Mouse (Mus musculus) brain, adult 10 weeks (tissue): ENCODE data around the gene Vsig1. TPM values are rescaled to one million over a fixed set of nuclear protein-coding genes. Genes with fewer than 3 reads are reported as not detected.

Source experiments
- polyA plus RNA-seq: library from polyadenylated mRNA; stranded (reverse); fragments of 350-450 nt; fragmentation: Illumina TruSeq; extraction: RNeasy Lipid Tissue Mini Kit (QIAGEN cat#74804); gene quantifications from one replicate; pipeline ENCODE4 v1.2.3, GENCODE M21; 2015; ENCODE audit warnings: low read depth, low replicate concordance

Gene Vsig1
- polyA plus RNA-seq: not detected

DNA sequence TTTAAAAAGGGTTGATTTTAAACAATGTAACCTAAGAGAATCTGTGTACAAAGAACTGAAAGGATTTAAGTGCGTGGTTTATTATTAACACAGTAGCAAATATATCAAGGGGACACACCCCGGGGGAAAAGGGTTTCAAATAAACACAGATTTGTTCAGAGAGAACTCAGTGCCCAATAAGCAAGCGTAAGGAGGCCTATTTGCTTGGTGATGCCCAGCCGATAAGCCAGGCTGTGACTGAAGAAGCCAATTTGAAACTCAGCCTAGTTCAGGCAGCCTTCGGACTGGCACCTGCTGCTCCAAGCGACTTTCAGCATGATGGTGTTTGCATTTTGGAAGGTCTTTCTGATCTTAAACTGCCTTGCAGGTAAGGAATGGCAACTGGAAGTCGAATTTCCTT is at the start of gene Vsig1:
Vsig1 (plus strand) TSS at position 249 of the 400 bp plus-strand sequence.

DNA sequence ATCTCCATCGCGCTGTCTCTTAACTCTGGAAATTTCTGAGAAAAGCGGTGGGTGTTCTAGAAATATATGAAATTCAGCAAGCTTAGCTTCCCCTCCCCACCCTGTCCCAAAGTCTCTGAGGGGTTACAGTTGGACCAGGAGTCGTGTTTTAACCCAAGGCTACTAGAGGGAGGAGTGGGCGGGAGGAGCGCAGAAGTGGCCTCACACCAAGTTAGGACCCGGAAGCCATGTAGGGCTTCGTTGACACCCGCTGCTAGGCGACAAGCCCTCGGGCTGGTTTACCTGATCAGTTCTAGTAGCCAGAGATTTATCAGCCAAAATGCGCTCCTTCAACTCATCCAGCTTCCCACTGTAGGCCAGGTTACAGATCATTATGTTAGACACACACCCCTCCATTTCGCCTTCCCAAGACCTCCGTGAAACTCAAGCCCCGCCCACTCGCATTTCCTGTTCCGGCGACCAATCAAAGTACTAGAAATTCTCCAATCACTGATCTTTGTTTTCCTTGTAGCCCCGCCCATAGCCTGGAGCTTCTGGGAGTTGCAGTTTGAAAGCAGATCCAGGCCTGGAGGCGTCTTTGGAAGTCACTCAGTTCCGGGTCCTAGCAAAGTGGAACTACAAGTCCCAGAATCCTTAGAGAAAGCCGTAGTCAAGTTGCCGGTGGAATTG is 49.0 kb downstream of the Vsig1 start, which contains the start of the genes Psmd10 and Atg4a:
Psmd10 (minus strand) TSS at position 457 of the 669 bp plus-strand sequence.
Atg4a (plus strand) TSS at position 636 of the 669 bp plus-strand sequence.

Other genes starting within 250 kb of the Vsig1 start
- gene Mid2, start 243.0 kb upstream of the Vsig1 start, polyA plus RNA-seq: 17.6 TPM
- not detected for gene Tex13b, start 94.2 kb upstream of the Vsig1 start, polyA plus RNA-seq
- gene Psmd10, start 49.1 kb downstream of the Vsig1 start, polyA plus RNA-seq: 35.1 TPM
- 13.0 TPM for gene Atg4a, start 49.3 kb downstream of the Vsig1 start, polyA plus RNA-seq